Mouse (Mus musculus) hindbrain, postnatal 0 days (tissue): Measurements from ENCODE around the gene Itm2c. TPM values are rescaled to one million over a fixed set of nuclear protein-coding genes. Genes with fewer than 3 reads are reported as not detected.

Experiments used
- ATAC-seq: fragments of 200-750 bp; cut with Nextera tagmentation; 2 replicates; pipeline ENCODE4 v1.8.0; 2017; ENCODE audit warnings: mild to moderate bottlenecking, moderate TSS enrichment, moderate library complexity
- DNase-seq: peaks from one replicate; pipeline ENCODE4 v3.0.0-alpha.2; 2015; ENCODE audit warnings: low spot score
- H3K27ac ChIP-seq: fragments of 300-500 bp; sonication (generic); 2 replicates; pipeline ENCODE4 v1.5.1; 2014; ENCODE audit warnings: mild to moderate bottlenecking
- H3K27me3 ChIP-seq: fragments of 300-500 bp; sonication (generic); 2 replicates; pipeline ENCODE4 v1.6.1; 2014; ENCODE audit warnings: low read length, mixed read lengths; ENCODE audit not compliant: insufficient read depth
- H3K36me3 ChIP-seq: fragments of 300-500 bp; sonication (generic); 2 replicates; pipeline ENCODE4 v1.6.1; 2014; ENCODE audit warnings: low read length, mixed read lengths; ENCODE audit not compliant: insufficient read depth
- H3K4me1 ChIP-seq: fragments of 300-500 bp; sonication (generic); 2 replicates; pipeline ENCODE4 v1.6.1; 2014; ENCODE audit warnings: antibody characterized with exemption, low read length, mixed read lengths; ENCODE audit not compliant: insufficient read depth
- H3K4me2 ChIP-seq: fragments of 300-500 bp; sonication (generic); 2 replicates; pipeline ENCODE4 v1.6.1; 2014; ENCODE audit warnings: low read depth, mild to moderate bottlenecking, low read length, moderate library complexity, mixed read lengths
- H3K4me3 ChIP-seq: fragments of 300-500 bp; sonication (generic); 2 replicates; pipeline ENCODE4 v1.5.1; 2014; ENCODE audit warnings: low read length
- H3K9ac ChIP-seq: fragments of 300-500 bp; sonication (generic); replicated peaks from 2 replicates; pipeline ENCODE4 v1.6.1; 2014; ENCODE audit warnings: mild to moderate bottlenecking, low read length, moderate library complexity, mixed read lengths
- H3K9me3 ChIP-seq: fragments of 300-500 bp; sonication (generic); 2 replicates; pipeline ENCODE4 v1.6.1; 2016; ENCODE audit warnings: low read length, mixed read lengths
- CTCF ChIP-seq: IDR thresholded peaks from 2 replicates; pipeline ENCODE4 v1.5.1; 2016; ENCODE audit warnings: antibody characterized with exemption, control low read depth, low read depth
- WGBS: fragments of 180-500 bp; shearing (Covaris S2); extraction: QIAGEN DNeasy Blood & Tissue Kit; methylation state at CpG from one replicate; pipeline ENCODE4 v1.1.7; 2014; 5-methylcytosine and 5-hydroxymethylcytosine counted together
- polyA plus RNA-seq: library from polyadenylated mRNA; unstranded; fragments of >200 nt; fragmentation: Nextera tagmentation; extraction: Ambion mirVana; gene quantifications from 2 replicates; pipeline ENCODE4 v1.2.1, GENCODE M21; 2015
- total RNA-seq: library from RNA; depleted of rRNA; stranded (reverse); fragments of >200 nt; gene quantifications from 2 replicates; pipeline ENCODE4 v1.2.3, GENCODE M21; 2014; rRNA removed

Itm2c gene
- total RNA-seq (329 and 336 TPM in 2 replicates), polyA plus RNA-seq (244 and 253 TPM in 2 replicates)

DNA sequence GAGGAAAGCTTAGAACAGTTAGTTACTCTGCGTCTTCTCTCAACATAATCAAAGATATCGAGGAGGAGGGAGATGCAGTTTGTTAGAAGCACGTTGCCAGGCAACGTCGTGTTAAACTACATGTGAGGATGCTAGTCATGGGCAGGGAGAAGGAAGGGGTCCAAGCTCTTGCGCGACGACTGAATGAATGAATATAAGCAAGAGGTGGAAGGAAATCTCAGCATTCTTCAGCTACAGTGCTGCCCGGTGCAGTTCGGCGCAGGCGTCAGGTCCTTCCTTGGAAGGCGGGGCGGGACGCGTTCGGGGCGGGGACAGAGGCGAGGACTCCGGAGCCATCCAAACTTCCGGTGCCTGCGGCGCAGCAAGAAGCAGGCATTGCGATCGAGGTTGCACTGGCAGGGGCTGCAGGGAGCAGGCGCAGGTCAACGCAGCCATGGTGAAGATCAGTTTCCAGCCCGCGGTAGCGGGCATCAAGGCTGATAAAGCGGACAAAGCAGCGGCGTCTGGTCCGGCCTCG lies at the start of gene Itm2c:
Gene Itm2c (plus strand): TSS at position 51 of the 517 bp plus-strand sequence.
- H3K27ac ChIP-seq, result peak within 1 kb of the TSS; percentile 86
- no peaks in the 10 kb centered on the region for H3K9me3 ChIP-seq
- peak within 1 kb of the TSS; percentile 91 for H3K4me2 ChIP-seq
- TF ChIP-seq CTCF, result no peak
- H3K9ac ChIP-seq, result peak within 1 kb of the TSS; percentile 81
- WGBS, result under 1% methylated on average over 35 of the region's 35 CpGs
- peaks cover 35% of the 10 kb centered on the region for H3K4me1 ChIP-seq
- peak; percentile 89 for ATAC-seq
- DNase-seq, result peak; percentile 93
- H3K36me3 ChIP-seq, result no peaks in the 10 kb centered on the region
- H3K27me3 ChIP-seq, result no peaks in the 10 kb centered on the region
- H3K4me3 ChIP-seq, result peak within 1 kb of the TSS; percentile 87

DNA sequence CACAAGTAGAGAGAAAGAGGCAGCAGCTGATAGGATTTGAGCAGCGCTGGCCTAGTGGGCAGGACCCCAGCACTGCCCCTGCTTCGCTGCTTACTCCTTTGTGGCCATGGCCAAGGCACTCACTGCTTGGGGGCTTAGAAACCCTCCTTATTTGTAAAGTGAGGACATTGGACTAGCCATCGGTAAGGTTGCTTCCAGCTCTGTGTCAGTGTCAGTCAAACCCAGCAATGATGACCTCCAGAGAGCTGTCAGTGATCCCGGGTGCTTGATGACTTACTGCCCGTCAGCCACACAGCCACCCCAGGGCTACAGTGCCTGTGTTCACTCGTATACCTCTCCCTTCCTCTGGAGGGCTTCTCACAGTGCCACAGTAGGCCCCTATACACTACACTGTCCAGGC lies 49.1 kb upstream of the Itm2c start:
- DNase-seq, result no peak
- WGBS, result 74% methylated on average over 6 of the region's 6 CpGs

DNA sequence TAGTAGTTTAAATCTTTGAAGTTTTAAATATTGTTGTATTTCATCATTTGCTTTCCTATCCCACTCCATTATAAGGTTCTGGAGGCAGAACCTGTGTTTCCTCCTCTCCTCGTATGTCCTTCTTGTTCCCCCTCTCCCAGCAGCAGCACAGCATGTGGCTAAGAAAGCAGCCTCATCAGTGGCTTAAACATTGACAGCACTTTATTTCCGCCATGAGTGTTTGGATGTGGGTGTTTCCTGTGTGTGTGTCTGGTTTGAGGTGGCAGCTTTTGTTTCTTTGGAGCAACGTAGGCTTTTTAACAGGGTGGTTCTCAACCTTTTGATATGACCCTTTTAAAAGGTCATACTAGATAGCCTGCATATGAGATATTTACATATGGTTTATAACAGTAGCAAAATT lies 48.6 kb upstream of the Itm2c start:
- Histone ChIP-seq H3K4me3 (no peak overlapping the region), H3K27me3 (no peaks in the 10 kb centered on the region), H3K27ac (no peak overlapping the region), H3K36me3 (peaks cover 29% of the 10 kb centered on the region), H3K9ac (no peak overlapping the region), H3K4me1 (no peaks in the 10 kb centered on the region), H3K4me2 (no peak overlapping the region), H3K9me3 (no peaks in the 10 kb centered on the region)
- TF ChIP-seq CTCF, result no peak
- 74% methylated on average over 3 of the region's 3 CpGs for WGBS
- DNase-seq (no peak), ATAC-seq (no peak)

More for the DNA sequence above, 49.1 kb upstream of the Itm2c start:
- H3K27ac ChIP-seq, result no peak overlapping the region
- no peaks in the 10 kb centered on the region for H3K4me1 ChIP-seq
- H3K4me2 ChIP-seq, result no peak overlapping the region
- no peak for ATAC-seq
- H3K27me3 ChIP-seq, result no peaks in the 10 kb centered on the region
- no peaks in the 10 kb centered on the region for H3K9me3 ChIP-seq
- H3K9ac ChIP-seq, result no peak overlapping the region
- H3K36me3 ChIP-seq, result peaks cover 29% of the 10 kb centered on the region
- TF ChIP-seq CTCF, result no peak
- no peak overlapping the region for H3K4me3 ChIP-seq

DNA sequence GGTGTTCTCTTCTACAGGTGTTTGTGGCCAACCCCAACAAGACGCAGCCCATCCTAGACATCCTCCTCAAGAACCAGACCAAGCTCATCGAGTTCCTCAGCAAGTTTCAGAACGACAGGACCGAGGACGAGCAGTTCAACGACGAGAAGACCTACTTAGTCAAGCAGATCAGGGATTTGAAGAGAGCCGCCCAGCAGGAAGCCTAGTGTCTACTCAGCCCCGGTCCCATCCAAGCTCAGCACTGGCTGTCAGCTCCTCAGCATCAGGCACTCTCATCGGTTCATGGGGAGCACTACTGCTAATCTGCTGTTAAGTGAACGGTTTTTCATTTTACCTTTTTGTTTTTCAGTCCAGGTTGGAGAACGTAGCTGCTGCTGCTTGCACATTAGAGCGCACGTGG lies 45.1 kb upstream of the Itm2c start:
- H3K36me3 ChIP-seq, result peaks cover 26% of the 10 kb centered on the region
- TF ChIP-seq CTCF, result no peak
- no peak for ATAC-seq

DNA sequence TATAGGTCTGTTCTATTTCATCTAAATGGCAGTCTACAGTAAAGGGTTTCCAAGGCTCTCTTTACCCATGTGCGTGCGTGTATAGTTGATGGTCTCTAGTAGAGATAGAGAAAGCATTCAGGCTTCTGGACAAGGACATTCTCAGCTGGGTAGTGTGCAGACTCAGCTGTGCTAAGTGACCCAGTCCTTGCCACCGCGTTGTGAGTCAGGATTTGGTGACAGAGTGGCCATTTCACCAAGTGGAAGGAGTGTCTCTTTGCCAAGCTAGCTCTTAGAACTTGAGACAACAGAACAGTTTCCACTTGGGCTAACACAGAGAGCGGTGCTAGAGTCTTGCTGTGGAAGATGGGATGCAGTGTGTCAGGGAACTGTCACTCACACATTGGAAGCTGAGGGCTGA lies 43.2 kb upstream of the Itm2c start:
- WGBS, result 90% methylated on average over 5 of the region's 5 CpGs
- H3K4me1 ChIP-seq, result no peaks in the 10 kb centered on the region
- H3K4me3 ChIP-seq, result no peak overlapping the region
- no peak for ATAC-seq
- no peak for DNase-seq
- TF ChIP-seq CTCF, result no peak
- H3K9me3 ChIP-seq, result no peaks in the 10 kb centered on the region
- H3K4me2 ChIP-seq, result no peak overlapping the region
- no peak overlapping the region for H3K9ac ChIP-seq
- H3K27me3 ChIP-seq, result no peaks in the 10 kb centered on the region
- no peak overlapping the region for H3K27ac ChIP-seq
- H3K36me3 ChIP-seq, result peaks cover 26% of the 10 kb centered on the region

More for the DNA sequence above, 45.1 kb upstream of the Itm2c start:
- no peak for DNase-seq
- Histone ChIP-seq H3K9me3 (no peaks in the 10 kb centered on the region), H3K9ac (no peak overlapping the region), H3K4me2 (no peak overlapping the region), H3K4me3 (no peak overlapping the region), H3K27me3 (no peaks in the 10 kb centered on the region), H3K4me1 (no peaks in the 10 kb centered on the region), H3K27ac (no peak overlapping the region)
- 91% methylated on average over 14 of the region's 14 CpGs for WGBS

DNA sequence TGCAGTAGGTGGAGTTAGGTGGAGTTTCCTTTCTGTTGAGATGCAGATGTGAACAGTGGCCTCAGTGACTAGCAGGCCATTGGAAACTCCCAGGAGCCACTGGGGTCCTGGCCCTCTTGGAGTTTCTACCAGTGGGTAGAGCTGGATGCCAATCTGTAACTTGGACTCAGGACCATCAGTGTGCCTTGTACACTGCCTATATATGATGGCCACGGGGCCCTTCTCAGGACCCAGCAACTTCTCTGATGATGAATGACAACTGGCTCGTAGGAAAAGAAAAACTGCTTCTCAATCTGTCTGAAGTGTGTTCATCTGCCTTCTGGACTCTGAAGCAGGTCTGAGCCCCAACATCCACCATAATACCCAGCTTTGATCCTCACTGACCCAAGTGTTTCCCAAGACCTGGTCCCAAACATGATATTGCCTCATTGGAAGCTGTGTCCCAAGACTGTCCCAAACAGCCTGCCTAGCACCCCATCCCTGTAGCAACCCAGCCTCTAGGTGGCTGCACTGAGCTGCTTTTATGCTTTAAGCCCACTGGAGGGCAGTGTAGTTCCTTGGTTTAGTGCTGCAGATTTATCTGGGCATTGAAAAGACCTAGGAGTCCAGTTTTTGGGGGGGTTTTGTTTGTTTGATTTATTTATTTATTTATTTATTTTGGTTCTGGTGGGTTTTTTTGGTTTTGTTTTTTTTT lies 40.9 kb upstream of the Itm2c start:
- TF ChIP-seq CTCF, result peak; percentile 100
- Histone ChIP-seq H3K27me3 (no peaks in the 10 kb centered on the region), H3K36me3 (peaks cover 19% of the 10 kb centered on the region), H3K4me1 (no peaks in the 10 kb centered on the region), H3K9me3 (no peaks in the 10 kb centered on the region), H3K9ac (no peak overlapping the region), H3K4me3 (no peak overlapping the region), H3K4me2 (no peak overlapping the region), H3K27ac (no peak overlapping the region)
- DNase-seq (peak; percentile 91), ATAC-seq (peak; percentile 81)
- WGBS, result 76% methylated on average over 2 of the region's 2 CpGs

DNA sequence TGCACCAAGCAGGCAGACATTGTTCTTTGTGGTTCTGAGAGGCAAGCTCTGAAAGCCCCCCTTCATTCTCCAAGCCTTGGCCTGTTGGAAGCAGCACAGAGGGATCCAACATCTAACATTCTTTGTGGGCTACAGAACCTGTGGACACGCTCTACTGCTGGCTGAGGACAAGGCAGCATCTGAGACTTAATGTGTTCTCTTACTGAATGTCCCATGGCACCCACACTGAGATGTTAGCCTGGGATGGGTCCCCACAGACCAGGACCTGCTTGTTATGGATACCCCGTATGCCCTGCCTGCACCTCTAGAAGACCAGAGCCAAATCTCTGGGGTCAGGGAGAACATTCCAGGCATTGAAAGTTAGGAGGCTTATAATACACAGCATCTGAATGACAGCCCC lies 40.2 kb upstream of the Itm2c start:
- DNase-seq (no peak), ATAC-seq (peak; percentile 13; the same call in 1 of the 2 replicates)
- H3K9ac ChIP-seq, result no peak overlapping the region
- no peak overlapping the region for H3K4me3 ChIP-seq
- no peaks in the 10 kb centered on the region for H3K4me1 ChIP-seq
- TF ChIP-seq CTCF, result no peak
- H3K9me3 ChIP-seq, result no peaks in the 10 kb centered on the region
- no peak overlapping the region for H3K27ac ChIP-seq
- no peaks in the 10 kb centered on the region for H3K27me3 ChIP-seq
- WGBS, result 78% methylated on average over 2 of the region's 2 CpGs
- peaks cover 12% of the 10 kb centered on the region for H3K36me3 ChIP-seq
- H3K4me2 ChIP-seq, result no peak overlapping the region
